Mouse (Mus musculus): ENCODE data around the gene Ndufv1.
"Not testable (repeated sequence)": the region's sequence is repeated elsewhere in the genome, so short reads cannot be mapped to it uniquely, and the experiment has no call there.

Gene Ndufv1

DNA sequence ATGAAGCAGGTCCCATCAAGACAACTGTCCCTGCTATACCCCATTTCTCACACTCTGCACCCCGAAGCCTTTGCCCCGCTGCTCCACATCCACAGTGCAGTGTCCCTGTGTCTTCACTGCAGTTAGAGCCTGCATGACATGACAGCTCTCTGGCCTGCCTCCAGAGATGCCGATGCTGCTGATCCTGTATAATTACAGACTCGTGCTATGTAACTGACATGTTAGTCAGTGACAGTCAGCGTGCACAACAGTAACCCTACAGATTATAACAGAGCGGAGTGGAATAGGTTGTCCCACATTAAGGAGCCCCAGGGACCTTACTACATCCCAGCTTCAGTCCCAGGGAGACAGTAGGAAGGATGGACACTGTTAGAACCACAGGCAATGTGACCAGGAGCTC, 38.0 kb downstream of the Ndufv1 start:
- DNase-seq (ENCODE audit: low spot score) = not testable (repeated sequence)

DNA sequence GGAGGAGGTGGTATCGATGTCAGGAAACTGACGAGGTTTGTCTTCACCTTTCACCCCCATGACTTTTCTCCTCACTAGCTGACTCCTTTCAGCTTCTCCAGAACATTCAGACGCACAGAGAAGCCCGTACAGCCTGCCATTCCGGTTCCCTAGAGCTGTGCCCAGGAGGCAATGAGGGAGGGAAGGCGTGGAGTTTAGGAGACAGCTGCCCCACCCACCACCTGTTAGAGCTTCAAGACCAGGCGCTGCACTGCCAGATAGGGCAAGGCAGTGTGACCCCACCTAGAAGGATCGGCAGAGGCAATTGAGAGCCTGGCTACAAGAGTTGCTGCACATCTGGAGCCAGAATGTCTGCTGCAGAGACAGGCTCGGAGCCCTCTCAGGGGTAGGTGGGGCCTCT, 40.4 kb downstream of the Ndufv1 start, which contains the start of gene Aldh3b2:
Aldh3b2 (plus strand) TSS at position 100 of the 400 bp plus-strand sequence.
- peak; percentile 53 for DNase-seq (ENCODE audit: low spot score)

DNA sequence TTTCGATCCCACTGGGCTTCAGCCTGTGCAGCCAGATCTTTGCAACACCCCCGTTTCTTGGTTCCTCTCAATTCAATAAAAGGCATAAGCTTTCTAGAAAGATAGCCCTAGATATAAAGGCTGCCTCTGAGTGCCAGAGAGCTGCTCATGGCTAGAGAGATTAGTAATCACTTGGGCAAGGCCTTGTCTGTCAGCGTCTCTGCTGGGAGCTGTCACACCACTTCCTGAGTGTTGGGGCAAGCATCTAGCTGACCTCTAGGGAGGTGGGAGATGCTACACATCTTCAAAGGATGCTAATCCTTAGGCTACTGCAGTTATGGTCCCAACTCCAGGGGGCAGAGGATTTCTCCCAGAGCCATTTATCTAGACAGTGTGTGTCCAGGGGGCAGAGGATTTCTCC, 45.3 kb downstream of the Ndufv1 start:
- DNase-seq (ENCODE audit: low spot score) = no peak

DNA sequence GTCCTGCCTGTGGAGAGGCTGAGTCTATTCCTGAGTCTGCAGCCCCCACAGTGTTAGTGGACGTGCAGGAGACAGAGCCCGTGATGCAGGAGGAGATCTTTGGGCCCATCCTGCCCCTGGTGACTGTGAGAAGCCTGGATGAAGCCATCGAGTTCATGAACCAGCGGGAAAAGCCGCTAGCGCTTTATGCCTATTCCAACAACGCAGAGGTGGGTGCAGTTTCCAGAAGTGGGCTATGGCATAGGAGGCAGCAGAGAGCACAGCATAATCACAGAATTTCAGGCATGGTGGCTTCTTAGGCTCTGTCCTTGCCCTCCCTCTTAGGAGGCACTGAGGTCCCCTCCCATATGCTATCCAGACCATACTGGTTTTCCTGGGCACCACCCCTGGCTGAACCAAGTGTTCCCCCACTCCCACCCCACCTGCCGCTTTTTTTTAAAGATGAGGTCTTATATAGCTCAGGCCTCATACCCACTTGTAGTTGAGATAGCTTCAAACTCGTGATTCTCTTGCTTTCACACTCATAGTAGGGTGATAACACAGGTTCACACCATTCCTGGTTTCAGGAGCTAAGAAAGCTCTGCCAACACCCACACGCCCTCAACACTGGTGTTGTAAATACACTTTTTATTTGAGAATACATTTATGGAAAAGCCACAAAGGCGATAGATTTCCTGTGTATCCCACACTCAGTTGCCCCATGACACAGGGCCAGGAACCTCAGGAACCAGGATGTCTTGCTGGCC, 46.1 kb downstream of the Ndufv1 start:
- DNase-seq (ENCODE audit: low spot score) = no peak

DNA sequence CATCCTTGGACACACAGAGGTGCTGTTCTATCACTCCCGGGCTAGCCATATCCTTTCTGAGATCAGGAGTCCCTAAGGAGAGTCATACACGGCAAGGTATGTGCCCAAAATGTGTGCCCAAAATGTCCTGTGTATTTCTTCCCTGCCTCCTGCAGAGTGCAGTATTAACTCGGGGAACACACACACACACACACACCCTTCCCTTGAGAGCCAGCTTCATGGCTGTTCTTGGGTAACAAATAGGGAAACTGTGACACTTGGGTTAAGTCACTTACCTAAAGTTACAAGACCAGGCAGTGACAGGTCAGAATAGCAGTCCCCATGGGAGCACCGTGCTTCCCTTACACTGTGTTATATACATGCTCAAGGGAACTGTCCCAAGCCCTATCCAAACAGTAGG, 48.6 kb downstream of the Ndufv1 start:
- DNase-seq (ENCODE audit: low spot score) = no peak

DNA sequence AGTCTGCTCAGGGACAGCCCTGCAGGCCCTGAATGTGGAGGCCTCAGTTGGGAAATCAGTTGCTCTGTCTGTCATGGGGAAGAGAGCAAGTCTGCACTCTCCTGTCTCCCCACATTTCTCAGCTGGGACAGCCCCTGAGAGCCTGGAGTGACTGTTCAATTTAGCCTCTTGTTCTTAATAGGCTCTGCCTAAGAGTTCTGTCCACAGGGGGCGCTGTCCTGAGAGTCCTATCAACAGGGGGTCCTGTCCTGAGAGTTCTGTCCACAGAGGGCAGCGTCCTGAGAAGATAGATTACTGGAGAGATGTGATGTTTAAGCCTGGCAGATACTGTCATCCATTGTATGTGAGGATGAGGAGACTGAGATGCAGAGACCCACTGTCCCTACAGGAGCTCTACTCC, 50.1 kb downstream of the Ndufv1 start:
- DNase-seq (ENCODE audit: low spot score) = no peak

DNA sequence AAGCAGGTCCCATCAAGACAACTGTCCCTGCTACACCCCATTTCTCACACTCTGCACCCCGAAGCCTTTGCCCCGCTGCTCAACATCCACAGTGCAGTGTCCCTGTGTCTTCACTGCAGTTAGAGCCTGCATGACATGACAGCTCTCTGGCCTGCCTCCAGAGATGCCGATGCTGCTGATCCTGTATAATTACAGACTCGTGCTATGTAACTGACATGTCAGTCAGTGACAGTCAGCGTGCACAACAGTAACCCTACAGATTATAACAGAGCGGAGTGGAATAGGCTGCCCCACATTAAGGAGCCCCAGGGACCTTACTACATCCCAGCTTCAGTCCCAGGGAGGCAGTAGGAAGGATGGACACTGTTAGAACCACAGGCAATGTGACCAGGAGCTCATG, 50.8 kb downstream of the Ndufv1 start:
- not testable (repeated sequence) for DNase-seq (ENCODE audit: low spot score)

DNA sequence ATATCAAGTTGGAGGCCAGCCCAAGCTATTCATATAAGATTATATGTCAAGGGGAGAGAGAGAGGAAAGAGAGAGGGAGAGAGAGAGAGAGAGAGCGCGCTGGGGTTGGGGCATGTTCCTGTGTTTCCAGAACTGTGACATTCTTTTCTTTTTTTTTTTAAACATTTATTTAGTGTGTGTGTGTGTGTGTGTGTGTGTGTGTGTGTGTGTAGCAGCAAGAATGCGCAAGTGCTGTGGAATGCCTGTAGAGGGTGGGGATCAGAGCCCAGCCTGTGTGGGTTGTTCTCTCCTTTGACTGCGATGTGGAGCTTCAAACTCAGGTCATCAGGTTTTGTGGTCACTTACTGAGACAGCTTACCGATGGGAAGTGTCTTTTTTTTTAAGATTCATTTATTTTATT, 52.4 kb downstream of the Ndufv1 start:
- DNase-seq (ENCODE audit: low spot score) = no peak

DNA sequence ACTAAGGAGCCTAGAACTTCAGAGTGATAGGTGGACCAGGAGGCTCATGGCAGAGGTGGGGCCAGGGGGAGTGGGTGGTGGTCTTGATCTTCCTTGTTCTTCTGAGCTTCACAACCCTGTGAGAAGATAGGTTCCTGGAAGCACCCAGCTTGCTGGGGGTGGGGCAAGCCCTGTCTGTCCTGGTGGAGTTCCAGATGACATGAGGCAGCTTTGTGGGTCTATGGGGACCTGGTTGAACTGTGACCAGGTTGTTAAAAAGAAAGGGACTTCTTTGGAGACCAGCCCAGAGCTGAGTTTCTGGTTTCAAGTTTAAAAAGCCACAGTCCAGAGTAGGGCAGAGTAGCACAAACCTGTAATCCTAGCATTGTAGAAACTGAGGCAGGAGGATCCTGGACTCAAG, 53.6 kb downstream of the Ndufv1 start:
- DNase-seq (ENCODE audit: low spot score) = no peak

DNA sequence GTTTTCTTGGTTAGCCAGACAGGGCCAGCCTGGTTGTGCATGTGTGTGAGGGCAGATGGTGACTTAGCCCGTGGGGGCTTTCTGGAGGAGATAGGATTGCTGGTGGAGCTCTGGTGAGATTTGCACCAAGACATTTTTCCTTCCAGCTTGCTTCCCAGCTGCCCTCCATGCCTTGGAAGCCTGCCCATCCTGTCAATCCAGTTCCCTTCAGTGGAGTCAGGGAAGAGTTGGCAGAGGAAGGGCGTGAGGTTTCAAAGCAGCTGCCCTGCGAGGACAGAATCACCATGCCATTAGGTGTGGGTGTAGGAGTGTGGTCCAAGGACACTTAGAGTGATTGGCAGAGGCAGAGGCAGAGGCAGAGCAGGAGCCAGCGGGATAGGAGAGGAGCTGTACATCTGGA, 54.1 kb downstream of the Ndufv1 start, which contains the start of gene Aldh3b3:
Aldh3b3 (plus strand) TSS at position 176 of the 400 bp plus-strand sequence.
- no peak for DNase-seq (ENCODE audit: low spot score)
